Mouse (Mus musculus): Measurements from ENCODE around the gene Depp1. TPM values are rescaled to one million over a fixed set of nuclear protein-coding genes. Genes with fewer than 3 reads are reported as not detected.

Gene Depp1
- polyA plus RNA-seq, 1 experiment from 2014 or later = 9.8 TPM

GRCm38 (mm10) chr6:116671768-116672167, 21.4 kb downstream of the Depp1 start:
- 0 out of 2 replicates have a peak overlapping the region, but pooled peaks have one; percentile 7 for H3K9ac ChIP-seq (ENCODE audit: low read depth, low read length)
- H3K36me3 ChIP-seq (ENCODE audit: control insufficient read depth, insufficient read depth, low read length) = no peaks in the 10 kb centered on the region
- 74% methylated on average over 4 of the region's 4 CpGs for WGBS
- ATAC-seq (ENCODE audit: low FRiP score) (no peak), DNase-seq (ENCODE audit: low spot score) (no peak)
- H3K4me3 ChIP-seq (ENCODE audit: low read depth, low read length) = peak overlapping the region; percentile 54
- no peaks in the 10 kb centered on the region for H3K27me3 ChIP-seq (ENCODE audit: control insufficient read depth, insufficient read depth, low read length)
- H3K4me1 ChIP-seq (replicated peaks; ENCODE audit: control insufficient read depth, insufficient read depth, low read length) = peaks cover 19% of the 10 kb centered on the region
- H3K27ac ChIP-seq (ENCODE audit: low read depth, low read length) = peak overlapping the region; percentile 84
- H3K4me2 ChIP-seq (replicated peaks; ENCODE audit: low read depth, low read length) = peak overlapping the region; percentile 32
- H3K9me3 ChIP-seq (ENCODE audit: control insufficient read depth, low read length) = no peaks in the 10 kb centered on the region

GRCm38 (mm10) chr6:116672349-116672748, 21.9 kb downstream of the Depp1 start:
- Histone ChIP-seq H3K36me3 (ENCODE audit: control insufficient read depth, insufficient read depth, low read length) (no peaks in the 10 kb centered on the region), H3K27ac (ENCODE audit: low read depth, low read length) (peak overlapping the region; percentile 54), H3K9me3 (ENCODE audit: control insufficient read depth, low read length) (no peaks in the 10 kb centered on the region), H3K4me1 (replicated peaks; ENCODE audit: control insufficient read depth, insufficient read depth, low read length) (peaks cover 19% of the 10 kb centered on the region), H3K9ac (ENCODE audit: low read depth, low read length) (0 out of 2 replicates have a peak overlapping the region, but pooled peaks have one; percentile 19), H3K27me3 (ENCODE audit: control insufficient read depth, insufficient read depth, low read length) (no peaks in the 10 kb centered on the region), H3K4me3 (ENCODE audit: low read depth, low read length) (peak overlapping the region; percentile 54; the same call in 1 of the 2 replicates), H3K4me2 (replicated peaks; ENCODE audit: low read depth, low read length) (peak overlapping the region; percentile 86)
- ATAC-seq (ENCODE audit: low FRiP score) (no peak), DNase-seq (ENCODE audit: low spot score) (no peak)
- 66% methylated on average over 5 of the region's 5 CpGs for WGBS

- peak within 1 kb of the TSS; percentile 58 for H3K9ac ChIP-seq (ENCODE audit: low read depth, low read length)
- H3K4me2 ChIP-seq (replicated peaks; ENCODE audit: low read depth, low read length) = peak within 1 kb of the TSS; percentile 86
- WGBS = under 1% methylated on average over 44 of the region's 44 CpGs
- no peaks in the 10 kb centered on the region for H3K36me3 ChIP-seq (ENCODE audit: control insufficient read depth, insufficient read depth, low read length)
- H3K4me3 ChIP-seq (ENCODE audit: low read depth, low read length) = peak within 1 kb of the TSS; percentile 54
- peaks cover 17% of the 10 kb centered on the region for H3K4me1 ChIP-seq (replicated peaks; ENCODE audit: control insufficient read depth, insufficient read depth, low read length)
- peak; percentile 92 for DNase-seq (ENCODE audit: low spot score)
- ATAC-seq (ENCODE audit: low FRiP score) = peak; percentile 89
- H3K27ac ChIP-seq (ENCODE audit: low read depth, low read length) = peak within 1 kb of the TSS; percentile 61
- no peaks in the 10 kb centered on the region for H3K27me3 ChIP-seq (ENCODE audit: control insufficient read depth, insufficient read depth, low read length)
- no peaks in the 10 kb centered on the region for H3K9me3 ChIP-seq (ENCODE audit: control insufficient read depth, low read length)
These were observed 23.3 kb downstream of the Depp1 start, which contains the start of gene Rassf4 for GRCm38 (mm10) chr6:116673471-116674282. Gene Rassf4, minus strand, starts transcription at chr6:116673952.

GRCm38 (mm10) chr6:116674283-116674886, 24.0 kb downstream of the Depp1 start:
- no peaks in the 10 kb centered on the region for H3K36me3 ChIP-seq (ENCODE audit: control insufficient read depth, insufficient read depth, low read length)
- H3K4me2 ChIP-seq (replicated peaks; ENCODE audit: low read depth, low read length) = peak overlapping the region; percentile 86
- ATAC-seq (ENCODE audit: low FRiP score) (no peak), DNase-seq (ENCODE audit: low spot score) (no peak)
- peaks cover 17% of the 10 kb centered on the region for H3K4me1 ChIP-seq (replicated peaks; ENCODE audit: control insufficient read depth, insufficient read depth, low read length)
- 26% methylated on average over 16 of the region's 16 CpGs for WGBS
- H3K27me3 ChIP-seq (ENCODE audit: control insufficient read depth, insufficient read depth, low read length) = no peaks in the 10 kb centered on the region
- peak overlapping the region; percentile 61; the same call in 1 of the 2 replicates for H3K27ac ChIP-seq (ENCODE audit: low read depth, low read length)
- no peaks in the 10 kb centered on the region for H3K9me3 ChIP-seq (ENCODE audit: control insufficient read depth, low read length)
- H3K4me3 ChIP-seq (ENCODE audit: low read depth, low read length) = peak overlapping the region; percentile 54
- peak overlapping the region; percentile 58 for H3K9ac ChIP-seq (ENCODE audit: low read depth, low read length)

GRCm38 (mm10) chr6:116676355-116676913, 26.0 kb downstream of the Depp1 start:
- DNase-seq (ENCODE audit: low spot score) = no peak
- H3K9ac ChIP-seq (ENCODE audit: low read depth, low read length) = no peak overlapping the region
- H3K27ac ChIP-seq (ENCODE audit: low read depth, low read length) = no peak overlapping the region
- H3K4me3 ChIP-seq (ENCODE audit: low read depth, low read length) = no peak overlapping the region
- no peaks in the 10 kb centered on the region for H3K27me3 ChIP-seq (ENCODE audit: control insufficient read depth, insufficient read depth, low read length)
- H3K36me3 ChIP-seq (ENCODE audit: control insufficient read depth, insufficient read depth, low read length) = no peaks in the 10 kb centered on the region
- no peak for ATAC-seq (ENCODE audit: low FRiP score)
- H3K4me1 ChIP-seq (replicated peaks; ENCODE audit: control insufficient read depth, insufficient read depth, low read length) = peaks cover 4% of the 10 kb centered on the region
- H3K4me2 ChIP-seq (replicated peaks; ENCODE audit: low read depth, low read length) = no peak overlapping the region
- WGBS = 76% methylated on average over 10 of the region's 10 CpGs
- no peaks in the 10 kb centered on the region for H3K9me3 ChIP-seq (ENCODE audit: control insufficient read depth, low read length)

GRCm38 (mm10) chr6:116677321-116677720, 26.9 kb downstream of the Depp1 start:
- Histone ChIP-seq H3K4me2 (replicated peaks; ENCODE audit: low read depth, low read length) (no peak overlapping the region), H3K27ac (ENCODE audit: low read depth, low read length) (no peak overlapping the region), H3K4me1 (replicated peaks; ENCODE audit: control insufficient read depth, insufficient read depth, low read length) (peaks cover 2% of the 10 kb centered on the region), H3K4me3 (ENCODE audit: low read depth, low read length) (no peak overlapping the region), H3K36me3 (ENCODE audit: control insufficient read depth, insufficient read depth, low read length) (no peaks in the 10 kb centered on the region), H3K9me3 (ENCODE audit: control insufficient read depth, low read length) (no peaks in the 10 kb centered on the region), H3K9ac (ENCODE audit: low read depth, low read length) (no peak overlapping the region), H3K27me3 (ENCODE audit: control insufficient read depth, insufficient read depth, low read length) (no peaks in the 10 kb centered on the region)
- ATAC-seq (ENCODE audit: low FRiP score) = no peak
- 57% methylated on average over 6 of the region's 6 CpGs for WGBS
- no peak for DNase-seq (ENCODE audit: low spot score)

GRCm38 (mm10) chr6:116679563-116680288, 29.3 kb downstream of the Depp1 start:
- no peaks in the 10 kb centered on the region; the same call in none of the 2 replicates for H3K4me1 ChIP-seq (replicated peaks; ENCODE audit: control insufficient read depth, insufficient read depth, low read length)
- ATAC-seq (ENCODE audit: low FRiP score) = no peak
- H3K27me3 ChIP-seq (ENCODE audit: control insufficient read depth, insufficient read depth, low read length) = no peaks in the 10 kb centered on the region
- DNase-seq (ENCODE audit: low spot score) = no peak
- no peak overlapping the region for H3K4me3 ChIP-seq (ENCODE audit: low read depth, low read length)
- WGBS = 81% methylated on average over 5 of the region's 5 CpGs
- no peak overlapping the region for H3K27ac ChIP-seq (ENCODE audit: low read depth, low read length)
- no peaks in the 10 kb centered on the region for H3K36me3 ChIP-seq (ENCODE audit: control insufficient read depth, insufficient read depth, low read length)
- H3K9ac ChIP-seq (ENCODE audit: low read depth, low read length) = no peak overlapping the region
- H3K9me3 ChIP-seq (ENCODE audit: control insufficient read depth, low read length) = no peaks in the 10 kb centered on the region
- H3K4me2 ChIP-seq (replicated peaks; ENCODE audit: low read depth, low read length) = no peak overlapping the region

- Histone ChIP-seq H3K4me1 (replicated peaks; ENCODE audit: control insufficient read depth, insufficient read depth, low read length) (no peaks in the 10 kb centered on the region), H3K27ac (ENCODE audit: low read depth, low read length) (no peak overlapping the region), H3K4me3 (ENCODE audit: low read depth, low read length) (no peak overlapping the region), H3K27me3 (ENCODE audit: control insufficient read depth, insufficient read depth, low read length) (no peaks in the 10 kb centered on the region), H3K36me3 (ENCODE audit: control insufficient read depth, insufficient read depth, low read length) (no peaks in the 10 kb centered on the region), H3K9me3 (ENCODE audit: control insufficient read depth, low read length) (no peaks in the 10 kb centered on the region), H3K4me2 (replicated peaks; ENCODE audit: low read depth, low read length) (no peak overlapping the region), H3K9ac (ENCODE audit: low read depth, low read length) (no peak overlapping the region)
- no peak for ATAC-seq (ENCODE audit: low FRiP score)
- WGBS = 64% methylated on average over 6 of the region's 6 CpGs
- no peak for DNase-seq (ENCODE audit: low spot score)
These were observed 31.9 kb downstream of the Depp1 start for GRCm38 (mm10) chr6:116682317-116682716.
